Mouse (Mus musculus) CH12.LX (cell line): ENCODE data around the gene Klhdc8b. TPM values are rescaled to one million over a fixed set of nuclear protein-coding genes. Genes with fewer than 3 reads are reported as not detected.

Experiments used
- DNase-seq: peaks from one replicate; pipeline ENCODE4 v3.0.0-alpha.2; 2013; ENCODE audit errors: extremely low read depth
- H3K27ac ChIP-seq: 2 replicates; pipeline ENCODE4 v1.5.1; 2012; ENCODE audit warnings: low read depth, mild to moderate bottlenecking, control low read depth, moderate library complexity; ENCODE audit not compliant: insufficient read depth
- H3K27me3 ChIP-seq: replicated peaks from 2 replicates; pipeline ENCODE3; 2012; ENCODE audit warnings: inconsistent platforms
- H3K36me3 ChIP-seq, 2 experiments: replicated peaks in 1 of 2; 2 replicates each; pipeline versions ENCODE3 to v1.6.1; 2012; ENCODE audit warnings: inconsistent platforms in 1 of 2, low read length in 1 of 2, mild to moderate bottlenecking in 1 of 2, mixed read lengths in 1 of 2, moderate library complexity in 1 of 2; ENCODE audit not compliant: control insufficient read depth in 1 of 2, insufficient read depth in 1 of 2
- H3K4me1 ChIP-seq, 2 experiments: 2 replicates each; pipeline ENCODE4 v1.6.1; 2012; ENCODE audit warnings: inconsistent platforms in 1 of 2, moderate library complexity in 1 of 2; ENCODE audit not compliant: insufficient read depth in 2 of 2, control insufficient read depth in 1 of 2
- H3K4me2 ChIP-seq: 2 replicates; pipeline ENCODE4 v1.6.1; 2012; ENCODE audit warnings: low read depth, mild to moderate bottlenecking, control low read depth; ENCODE audit not compliant: poor library complexity, insufficient read depth, severe bottlenecking
- H3K4me3 ChIP-seq, 3 experiments: fragments of 150-350 bp in 1 of 3; sonication (generic) in 1 of 3; replicated peaks in 1 of 3; 2 replicates each; pipeline versions ENCODE3 to v1.5.1; 2011 to 2012; ENCODE audit warnings: low read depth in 2 of 3, low read length in 2 of 3, mild to moderate bottlenecking in 2 of 3, moderate library complexity in 2 of 3, control low read depth in 1 of 3, improper control_type of control experiment in 1 of 3, inconsistent platforms in 1 of 3, mixed read lengths in 1 of 3; ENCODE audit not compliant: poor library complexity in 1 of 3
- H3K79me2 ChIP-seq: replicated peaks from 2 replicates; pipeline ENCODE4 v1.6.1; 2012; ENCODE audit warnings: mild to moderate bottlenecking, moderate library complexity; ENCODE audit not compliant: control insufficient read depth, poor library complexity, insufficient read depth, severe bottlenecking; ENCODE audit errors: extremely low read depth
- H3K9ac ChIP-seq: 2 replicates; pipeline ENCODE4 v1.6.1; 2012; ENCODE audit warnings: low read depth, mild to moderate bottlenecking, control low read depth, moderate library complexity; ENCODE audit not compliant: insufficient read depth
- H3K9me3 ChIP-seq: replicated peaks from 2 replicates; pipeline ENCODE3; 2012; ENCODE audit warnings: low read length, inconsistent platforms, mixed read lengths
- BHLHE40 ChIP-seq: IDR thresholded peaks from 2 replicates; pipeline ENCODE4 v1.6.1; 2011; ENCODE audit warnings: mild to moderate bottlenecking, low read depth, low read length, improper control_type of control experiment
- CHD2 ChIP-seq: IDR thresholded peaks from 2 replicates; pipeline ENCODE4 v1.6.1; 2011; ENCODE audit warnings: low read length, improper control_type of control experiment
- CTCF ChIP-seq, 2 experiments: IDR thresholded peaks in 1 of 2; conservative IDR thresholded peaks in 1 of 2; 2 replicates each; pipeline ENCODE4 v1.5.1; 2011 to 2012; ENCODE audit warnings: low read depth in 2 of 2, low read length in 2 of 2, improper control_type of control experiment in 1 of 2, inconsistent platforms in 1 of 2, mild to moderate bottlenecking in 1 of 2, moderate library complexity in 1 of 2
- E2F4 ChIP-seq: IDR thresholded peaks from 2 replicates; pipeline ENCODE4 v1.6.1; 2011; ENCODE audit warnings: low read depth, low read length, improper control_type of control experiment; ENCODE audit not compliant: insufficient replicate concordance
- ELF1 ChIP-seq: IDR thresholded peaks from 2 replicates; pipeline ENCODE4 v1.6.1; 2014; ENCODE audit warnings: low read depth, mild to moderate bottlenecking, inconsistent platforms, low read length, improper control_type of control experiment
- EP300 ChIP-seq: IDR thresholded peaks from 2 replicates; pipeline ENCODE4 v1.6.1; 2011; ENCODE audit warnings: low read length, improper control_type of control experiment
- ETS1 ChIP-seq: conservative IDR thresholded peaks from 2 replicates; pipeline ENCODE4 v1.6.1; 2012; ENCODE audit warnings: low read depth, mild to moderate bottlenecking, inconsistent platforms, low read length, improper control_type of control experiment, moderate library complexity
- GABPA ChIP-seq: IDR thresholded peaks from 2 replicates; pipeline ENCODE4 v1.6.1; 2012; ENCODE audit warnings: low read depth, low read length, improper control_type of control experiment, inconsistent platforms; ENCODE audit not compliant: insufficient replicate concordance
- HCFC1 ChIP-seq: IDR thresholded peaks from 2 replicates; pipeline ENCODE4 v1.6.1; 2012; ENCODE audit warnings: low read depth, mild to moderate bottlenecking, inconsistent platforms, low read length, improper control_type of control experiment
- KAT2A ChIP-seq: IDR thresholded peaks from 2 replicates; pipeline ENCODE4 v1.6.1; 2012; ENCODE audit warnings: low read length, improper control_type of control experiment, inconsistent platforms; ENCODE audit not compliant: insufficient replicate concordance
- MAX ChIP-seq: IDR thresholded peaks from 2 replicates; pipeline ENCODE4 v1.6.1; 2011; ENCODE audit warnings: low read length, improper control_type of control experiment
- MXI1 ChIP-seq: IDR thresholded peaks from 2 replicates; pipeline ENCODE4 v1.6.1; 2011; ENCODE audit warnings: mild to moderate bottlenecking, low read depth, low read length, improper control_type of control experiment
- MYC ChIP-seq: IDR thresholded peaks from 2 replicates; pipeline ENCODE4 v1.6.1; 2011; ENCODE audit warnings: low read depth, mild to moderate bottlenecking, improper control_type of control experiment, low read length
- NELFE ChIP-seq: IDR thresholded peaks from 2 replicates; pipeline ENCODE4 v1.6.1; 2011; ENCODE audit warnings: low read depth, low read length, improper control_type of control experiment
- PAX5 ChIP-seq: IDR thresholded peaks from 2 replicates; pipeline ENCODE4 v1.6.1; 2012; ENCODE audit warnings: low read length, inconsistent platforms, mixed read lengths
- POLR2A ChIP-seq: IDR thresholded peaks from 2 replicates; pipeline ENCODE4 v1.6.1; 2011; ENCODE audit warnings: low read depth, mild to moderate bottlenecking, improper control_type of control experiment, low read length
- POLR2AphosphoS2 ChIP-seq: IDR thresholded peaks from 2 replicates; pipeline ENCODE4 v1.6.1; 2011; ENCODE audit warnings: low read depth, low read length, improper control_type of control experiment
- RAD21 ChIP-seq: IDR thresholded peaks from 2 replicates; pipeline ENCODE4 v1.6.1; 2011; ENCODE audit warnings: low read depth, mild to moderate bottlenecking, low read length, improper control_type of control experiment, moderate library complexity
- RCOR1 ChIP-seq: conservative IDR thresholded peaks from 2 replicates; pipeline ENCODE4 v1.6.1; 2012; ENCODE audit warnings: low read depth, mild to moderate bottlenecking, inconsistent platforms, low read length, improper control_type of control experiment
- SIN3A ChIP-seq: IDR thresholded peaks from 2 replicates; pipeline ENCODE4 v1.6.1; 2012; ENCODE audit warnings: low read length, improper control_type of control experiment, inconsistent platforms
- SMC3 ChIP-seq: IDR thresholded peaks from 2 replicates; pipeline ENCODE4 v1.6.1; 2011; ENCODE audit warnings: low read depth, low read length, improper control_type of control experiment
- USF2 ChIP-seq: conservative IDR thresholded peaks from 2 replicates; pipeline ENCODE4 v1.6.1; 2011; ENCODE audit warnings: low read depth, low read length, improper control_type of control experiment
- dilution Hi-C: fragments of 300-500 bp; cut with MboI; formaldehyde crosslinking; loops from 2 replicates; pipeline ENCODE4 v1.14.3; 2020; ENCODE audit warnings: low sequenced_read_pairs; ENCODE audit not compliant: extremely low pct_unique_long_range_greater_than_20kb, extremely low pct_ligation_motif_present
- in situ Hi-C: fragments of 300-500 bp; cut with MboI; formaldehyde crosslinking; loops from 3 replicates; pipeline ENCODE4 v1.14.3; 2019; ENCODE audit warnings: low sequenced_read_pairs, low pct_ligation_motif_present, low pct_unique_long_range_greater_than_20kb, mixed read lengths
- polyA plus RNA-seq: library from polyadenylated mRNA; unstranded; fragments of >175 nt; gene quantifications from 2 replicates; pipeline ENCODE4 v1.2.1, GENCODE M21; 2012; ENCODE audit warnings: low read depth; ENCODE audit not compliant: insufficient read length
- total RNA-seq, 2 experiments: library from RNA; depleted of rRNA; stranded (reverse); fragments of 300-350 nt in 1 of 2; fragments of >200 nt in 1 of 2; gene quantifications; 2 replicates each; pipeline ENCODE4 v1.2.3; 2012 to 2014

Klhdc8b gene
- total and polyA plus RNA-seq, 3 experiments, result 1.9 to 5.2 (median 3.5) TPM

DNA sequence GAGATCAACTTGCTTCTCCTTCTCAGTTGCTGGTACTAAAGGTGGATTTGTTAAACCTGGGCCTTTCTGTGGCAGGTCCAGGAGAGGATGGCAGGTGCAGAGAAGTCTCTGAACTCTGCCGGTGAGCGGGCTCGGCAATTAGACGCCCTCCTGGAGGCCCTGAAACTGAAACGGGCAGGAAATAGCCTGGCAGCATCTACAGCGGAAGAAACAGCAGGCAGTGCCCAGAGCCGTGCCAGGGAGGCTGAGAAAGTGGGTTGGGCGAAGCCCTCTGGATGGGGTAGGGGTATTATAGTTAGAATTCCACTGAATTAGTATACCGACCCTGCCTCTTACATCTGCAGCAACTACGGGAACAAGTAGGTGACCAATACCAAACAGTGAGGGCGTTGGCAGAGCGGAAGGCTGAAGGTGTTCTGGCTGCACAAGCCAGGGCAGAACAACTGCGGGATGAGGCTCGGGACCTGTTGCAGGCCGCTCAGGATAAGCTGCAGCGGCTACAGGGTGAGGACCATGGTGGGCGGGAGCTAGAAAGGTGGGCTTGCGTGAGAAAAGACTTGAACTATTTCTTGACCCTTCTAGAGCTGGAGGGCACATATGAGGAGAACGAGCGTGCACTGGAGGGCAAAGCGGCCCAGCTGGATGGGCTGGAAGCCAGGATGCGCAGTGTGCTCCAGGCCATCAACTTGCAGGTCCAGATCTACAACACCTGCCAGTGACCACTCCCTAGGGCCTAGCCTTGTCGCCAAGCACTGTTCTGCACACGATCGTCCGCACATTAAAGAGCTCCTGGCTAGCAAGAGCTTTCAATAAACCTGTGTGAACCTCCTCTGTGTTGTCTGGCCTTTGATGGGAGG lies 28.5 kb upstream of the Klhdc8b start:
- dilution Hi-C loops, result no loop called here
- H3K36me3 ChIP-seq, result peaks cover 24 to 31% of the 10 kb centered on the region in 2 experiments
- DNase-seq, result no peak

DNA sequence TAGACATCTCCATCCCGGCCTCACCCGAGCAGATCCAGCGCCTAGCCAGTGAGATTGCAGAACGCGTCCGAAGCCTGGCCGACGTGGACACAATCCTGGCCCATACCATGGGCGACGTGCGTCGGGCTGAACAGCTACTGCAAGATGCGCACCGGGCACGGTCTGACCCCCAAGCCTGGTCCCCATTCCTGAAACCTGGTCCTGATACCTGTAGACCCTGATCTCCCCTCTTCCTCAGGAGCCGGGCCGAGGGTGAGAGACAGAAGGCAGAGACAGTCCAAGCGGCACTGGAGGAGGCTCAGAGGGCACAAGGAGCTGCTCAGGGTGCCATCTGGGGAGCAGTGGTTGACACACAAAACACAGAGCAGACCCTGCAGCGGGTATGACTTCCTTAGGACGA lies 27.8 kb upstream of the Klhdc8b start:
- no peak overlapping the region for H3K4me3 ChIP-seq
- H3K9me3 ChIP-seq, result no peaks in the 10 kb centered on the region
- peaks cover 11 to 31% of the 10 kb centered on the region in 2 experiments for H3K4me1 ChIP-seq
- H3K36me3 ChIP-seq, result peaks cover 17 to 24% of the 10 kb centered on the region in 2 experiments
- no peak overlapping the region for H3K4me2 ChIP-seq
- H3K27me3 ChIP-seq, result peaks cover 6% of the 10 kb centered on the region
- no peak overlapping the region for H3K9ac ChIP-seq
- in situ Hi-C loops (no loop called here), dilution Hi-C loops (no loop called here)
- no peak for DNase-seq
- no peak overlapping the region for H3K27ac ChIP-seq
- peaks cover 24% of the 10 kb centered on the region for H3K79me2 ChIP-seq
- no peak for TF ChIP-seq CHD2
- TF ChIP-seq MAX, result no peak
- no peak for TF ChIP-seq BHLHE40
- TF ChIP-seq POLR2A, result no peak
- TF ChIP-seq MXI1, result no peak
- no peak for TF ChIP-seq HCFC1
- TF ChIP-seq USF2, result no peak
- TF ChIP-seq RAD21, result no peak
- no peak for TF ChIP-seq POLR2AphosphoS2

More for the DNA sequence above, 28.5 kb upstream of the Klhdc8b start:
- Histone ChIP-seq H3K27me3 (peaks cover 6% of the 10 kb centered on the region), H3K9me3 (no peaks in the 10 kb centered on the region), H3K79me2 (peaks cover 24% of the 10 kb centered on the region), H3K4me2 (peak overlapping the region; percentile 29)
- in situ Hi-C loops, result no loop called here
- TF ChIP-seq USF2 (no peak), NELFE (0 out of 2 replicates have a peak, but pooled peaks have one; percentile 6), ELF1 (0 out of 2 replicates have a peak, but pooled peaks have one; percentile 8), CTCF (conservative IDR thresholded peaks at IDR 0.05 in 1 of 2, IDR thresholded peaks at IDR 0.05 in 1 of 2; ENCODE audit: low read depth in 2 of 2, low read length in 2 of 2) (no peak)
- TF ChIP-seq, all 38 proteins: peak for 2
- Histone ChIP-seq H3K27ac (peak overlapping the region; percentile 65), H3K9ac (peak overlapping the region; percentile 39), H3K4me1 (peaks cover 11 to 31% of the 10 kb centered on the region in 2 experiments), H3K4me3 (peak overlapping the region; percentile 58 to 94 (median 93))

- DNase-seq, result no peak
- Histone ChIP-seq H3K36me3 (peaks cover 8 to 16% of the 10 kb centered on the region in 2 experiments), H3K27me3 (peaks cover 6% of the 10 kb centered on the region), H3K9ac (no peak overlapping the region), H3K4me3 (no peak overlapping the region), H3K4me2 (no peak overlapping the region), H3K9me3 (no peaks in the 10 kb centered on the region), H3K79me2 (peaks cover 24% of the 10 kb centered on the region), H3K27ac (no peak overlapping the region), H3K4me1 (peaks cover 11 to 31% of the 10 kb centered on the region in 2 experiments)
- in situ Hi-C loops, result no loop called here
- dilution Hi-C loops, result no loop called here
- no peak for TF ChIP-seq RAD21
- TF ChIP-seq PAX5, result no peak
- no peak for TF ChIP-seq SMC3
- TF ChIP-seq NELFE, result no peak
- TF ChIP-seq E2F4, result no peak
- TF ChIP-seq ETS1, result no peak
- TF ChIP-seq MYC, result no peak
- no peak for TF ChIP-seq GABPA
- TF ChIP-seq HCFC1, result no peak
- no peak for TF ChIP-seq SIN3A
- TF ChIP-seq RCOR1, result no peak
- no peak for TF ChIP-seq KAT2A
- TF ChIP-seq CTCF (conservative IDR thresholded peaks at IDR 0.05 in 1 of 2, IDR thresholded peaks at IDR 0.05 in 1 of 2; ENCODE audit: low read depth in 2 of 2, low read length in 2 of 2), result no peak
- TF ChIP-seq EP300, result no peak
- no peak for TF ChIP-seq MXI1
Measured at GRCm38 (mm10) chr9:108488403-108488802, 27.0 kb upstream of the Klhdc8b start.
